Mouse (Mus musculus) lung, postnatal 0 days (tissue): ENCODE measurements around the gene Zfp335.

Source experiments
- CTCF ChIP-seq: IDR thresholded peaks from 2 replicates; pipeline ENCODE4 v1.5.1; 2016; ENCODE audit warnings: antibody characterized with exemption, mild to moderate bottlenecking
- EP300 ChIP-seq: IDR thresholded peaks from 2 replicates; pipeline ENCODE4 v1.6.1; 2016; ENCODE audit warnings: antibody characterized with exemption, mild to moderate bottlenecking, control low read depth

DNA sequence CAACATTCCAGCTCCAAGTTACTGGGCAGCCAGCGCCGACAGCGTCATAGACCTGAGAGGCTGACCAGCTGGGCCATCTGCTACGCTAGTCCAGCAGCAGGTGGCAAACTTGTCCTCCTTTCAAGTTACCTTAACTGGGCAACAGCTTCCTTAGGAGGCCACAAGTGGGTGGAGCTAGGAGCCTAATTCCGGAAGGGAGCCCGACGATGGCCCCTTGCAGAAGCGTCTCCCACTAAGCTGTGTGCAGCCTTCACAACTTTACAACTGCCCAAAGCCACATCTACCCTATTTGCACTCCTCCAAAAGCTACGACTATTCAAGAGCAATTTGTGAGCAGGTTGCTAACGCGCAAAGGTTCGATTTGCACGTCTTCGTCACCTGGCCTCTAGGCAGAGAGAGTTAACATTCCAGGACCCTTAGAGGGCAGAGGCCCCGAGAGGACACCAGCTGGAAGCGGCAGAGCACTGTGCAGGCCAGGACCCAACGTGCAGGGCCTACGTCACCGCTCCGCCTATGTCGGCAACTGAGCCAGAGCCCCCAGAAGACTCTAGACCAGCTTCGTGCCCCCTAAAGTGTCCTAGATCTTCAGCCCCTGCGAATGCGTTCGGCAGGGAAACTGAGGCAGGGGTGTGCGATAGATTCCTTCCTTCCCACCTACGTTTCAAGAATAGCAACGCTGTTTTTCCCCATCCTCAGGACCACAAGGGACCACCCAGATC is 32.9 kb downstream of the Zfp335 start:
- TF ChIP-seq CTCF (peak; percentile 53), EP300 (no peak)
